In the genomic region with DNA sequence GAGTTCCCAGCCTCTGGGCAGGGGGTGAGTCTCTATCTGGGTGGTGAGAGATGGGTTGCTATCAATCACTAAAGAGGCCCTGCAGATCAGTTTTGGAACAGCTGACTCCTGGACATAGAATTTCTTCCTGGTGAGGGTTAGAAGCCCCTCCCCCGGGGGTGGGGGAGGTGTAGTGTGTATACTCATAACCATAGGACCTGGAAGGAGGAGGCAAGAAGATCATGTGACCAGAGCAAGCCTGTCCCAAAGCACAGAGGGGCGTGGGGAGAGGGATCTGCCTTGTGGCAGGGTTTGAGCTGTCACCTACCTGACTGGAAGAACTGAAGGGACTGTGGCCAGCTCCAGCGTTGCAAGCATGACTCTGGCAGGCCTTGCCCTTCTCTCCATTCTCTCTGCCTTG, we compare ENCODE assay signal across 9 mouse cellular contexts. TPM values are rescaled to one million over a fixed set of nuclear protein-coding genes. Genes with fewer than 3 reads are reported as not detected.
A peak's percentile ranks its signal among the peaks of the same experiment; 100 is the strongest.
DNase-seq lines count a peak whose midpoint lies in the region; ATAC-seq and TF ChIP-seq lines count a peak whose summit lies in the region.
"Had no signal": no experiment of that assay in that cellular context is flagged by ENCODE, and none has a peak within 500 bp of the region (broad histone marks: within the 10 kb centered on the region; RNA-seq: fewer than 3 reads in every experiment).

No protein-coding gene starts in this region.

- no peaks in the 10 kb centered on the region for H3K4me1 ChIP-seq in lung, embryonic 14.5 days (ENCODE audit: insufficient read depth)
- H3K4me1 ChIP-seq in embryonic facial prominence, embryonic 10.5 days: peaks cover 17% of the 10 kb centered on the region
- peaks cover 14% of the 10 kb centered on the region for H3K4me1 ChIP-seq in limb, embryonic 13.5 days
- peaks cover 6% of the 10 kb centered on the region; the same call in 1 of the 2 replicates for H3K4me1 ChIP-seq in stomach, embryonic 16.5 days (ENCODE audit: control insufficient read depth, insufficient read depth, low read length)

- H3K9me3 ChIP-seq in lung, embryonic 14.5 days (ENCODE audit: low read depth, low read length): no peaks in the 10 kb centered on the region
- no peaks in the 10 kb centered on the region for H3K9me3 ChIP-seq in embryonic facial prominence, embryonic 10.5 days
- H3K9me3 ChIP-seq in limb, embryonic 13.5 days: no peaks in the 10 kb centered on the region
- no peaks in the 10 kb centered on the region for H3K9me3 ChIP-seq in stomach, embryonic 16.5 days (replicated peaks; ENCODE audit: control insufficient read depth, low read length)
- H3K9me3 ChIP-seq: embryonic facial prominence, embryonic 12.5 days had no signal

- ATAC-seq in lung, embryonic 14.5 days (ENCODE audit: insufficient read depth): 0 out of 2 replicates have a peak, but pooled peaks have one; percentile 47
- peak; percentile 54; the same call in 1 of the 2 replicates for ATAC-seq in limb, embryonic 13.5 days (ENCODE audit: low FRiP score, low read depth)
- peak; percentile 44; the same call in 1 of the 2 replicates for ATAC-seq in stomach, embryonic 16.5 days (ENCODE audit: insufficient read depth, low FRiP score)

- DNase-seq in lung, embryonic 14.5 days: peak; percentile 4
- no peak for DNase-seq in lung, adult 18-20 months
- peak; percentile 43 for DNase-seq in embryonic facial prominence, embryonic 10.5 days (ENCODE audit: low spot score)
- no peak for DNase-seq in adrenal gland, adult (ENCODE audit: inconsistent age in 2 of 2, low spot score in 1 of 2)
- no peak for DNase-seq in adrenal gland, postnatal 10 days

- no peak overlapping the region for H3K4me3 ChIP-seq in lung, embryonic 14.5 days (ENCODE audit: low read depth, low read length)
- H3K4me3 ChIP-seq in embryonic facial prominence, embryonic 10.5 days: no peak overlapping the region
- no peak overlapping the region for H3K4me3 ChIP-seq in limb, embryonic 13.5 days
- H3K4me3 ChIP-seq in stomach, embryonic 16.5 days (replicated peaks; ENCODE audit: low read length): no peak overlapping the region
- H3K4me3 ChIP-seq: embryonic facial prominence, embryonic 12.5 days had no signal

- H3K27me3 ChIP-seq in lung, embryonic 14.5 days (ENCODE audit: insufficient read depth, low read length): no peaks in the 10 kb centered on the region
- no peaks in the 10 kb centered on the region for H3K27me3 ChIP-seq in embryonic facial prominence, embryonic 10.5 days (replicated peaks; ENCODE audit: low read depth, poor library complexity, severe bottlenecking)
- no peaks in the 10 kb centered on the region for H3K27me3 ChIP-seq in limb, embryonic 13.5 days
- H3K27me3 ChIP-seq in stomach, embryonic 16.5 days (ENCODE audit: control insufficient read depth, insufficient read depth, low read length): no peaks in the 10 kb centered on the region
- H3K27me3 ChIP-seq: embryonic facial prominence, embryonic 12.5 days had no signal

- H3K9ac ChIP-seq in lung, embryonic 14.5 days: no peak overlapping the region
- H3K9ac ChIP-seq in limb, embryonic 13.5 days: no peak overlapping the region; the same call in 1 of the 2 replicates
- H3K9ac ChIP-seq in stomach, embryonic 16.5 days (ENCODE audit: low read length): no peak overlapping the region
- H3K9ac ChIP-seq: embryonic facial prominence, embryonic 12.5 days; liver, embryonic 14.5 days had no signal

- no peak overlapping the region for H3K27ac ChIP-seq in lung, embryonic 14.5 days (ENCODE audit: low read depth)
- H3K27ac ChIP-seq in embryonic facial prominence, embryonic 10.5 days (replicated peaks): no peak overlapping the region; the same call in 1 of the 2 replicates
- H3K27ac ChIP-seq in limb, embryonic 13.5 days: peak overlapping the region; percentile 65; the same call in 1 of the 2 replicates
- peak overlapping the region; percentile 22; the same call in 1 of the 2 replicates for H3K27ac ChIP-seq in stomach, embryonic 16.5 days (ENCODE audit: low read length)
- H3K27ac ChIP-seq: embryonic facial prominence, embryonic 12.5 days; liver, embryonic 14.5 days had no signal

- 23% methylated on average over 3 of the region's 3 CpGs for WGBS in lung, embryonic 14.5 days
- 25% methylated on average over 3 of the region's 3 CpGs for WGBS in embryonic facial prominence, embryonic 10.5 days
- 23% methylated on average over 3 of the region's 3 CpGs for WGBS in limb, embryonic 13.5 days
- WGBS in stomach, embryonic 16.5 days: 24% methylated on average over 3 of the region's 3 CpGs

- no peak for TF ChIP-seq CTCF in lung, embryonic 14.5 days (IDR thresholded peaks at IDR 0.05; ENCODE audit: low read depth)

- no peaks in the 10 kb centered on the region for H3K36me3 ChIP-seq in lung, embryonic 14.5 days (ENCODE audit: insufficient read depth)
- H3K36me3 ChIP-seq in embryonic facial prominence, embryonic 10.5 days (replicated peaks): no peaks in the 10 kb centered on the region
- H3K36me3 ChIP-seq in limb, embryonic 13.5 days: no peaks in the 10 kb centered on the region
- no peaks in the 10 kb centered on the region for H3K36me3 ChIP-seq in stomach, embryonic 16.5 days (ENCODE audit: control insufficient read depth, insufficient read depth, low read length)
- H3K36me3 ChIP-seq: embryonic facial prominence, embryonic 12.5 days had no signal

- no peak overlapping the region for H3K4me2 ChIP-seq in lung, embryonic 14.5 days
- H3K4me2 ChIP-seq in limb, embryonic 13.5 days (replicated peaks): no peak overlapping the region
- no peak overlapping the region for H3K4me2 ChIP-seq in stomach, embryonic 16.5 days (ENCODE audit: low read depth, low read length)
- H3K4me2 ChIP-seq: embryonic facial prominence, embryonic 12.5 days had no signal

RNA-seq across cellular contexts. Expression of gene Rpp14, which starts 18.1 kb away (rescaled TPM):
- 51.4 and 60.1 TPM in 2 replicates for polyA plus RNA-seq in lung, embryonic 14.5 days (2014; fragmentation: Nextera tagmentation; extraction: Ambion mirVana)
- 57.0 and 61.5 TPM in 2 replicates for polyA plus RNA-seq in embryonic facial prominence, embryonic 10.5 days (2016; fragmentation: Nextera tagmentation; extraction: Ambion mirVana)
- 53.7 and 55.8 TPM in 2 replicates for polyA plus RNA-seq in limb, embryonic 13.5 days (2015; fragmentation: Nextera tagmentation; extraction: Ambion mirVana)
- polyA plus RNA-seq in stomach, embryonic 16.5 days (2015; fragmentation: Nextera tagmentation; extraction: Ambion mirVana): 47.3 and 57.0 TPM in 2 replicates
- 10 to 100 TPM; 31.6 to 37.2 TPM for total RNA-seq in adrenal gland, postnatal 10 days (2021)

RNA-seq across cellular contexts. Expression of gene Pxk, which starts 35.9 kb away (rescaled TPM):
- 31.2 and 33.3 TPM in 2 replicates for polyA plus RNA-seq in lung, embryonic 14.5 days (2014; fragmentation: Nextera tagmentation; extraction: Ambion mirVana)
- 17.3 and 17.4 TPM in 2 replicates for polyA plus RNA-seq in embryonic facial prominence, embryonic 10.5 days (2016; fragmentation: Nextera tagmentation; extraction: Ambion mirVana)
- polyA plus RNA-seq in limb, embryonic 13.5 days (2015; fragmentation: Nextera tagmentation; extraction: Ambion mirVana): 30.1 and 31.5 TPM in 2 replicates
- polyA plus RNA-seq in stomach, embryonic 16.5 days (2015; fragmentation: Nextera tagmentation; extraction: Ambion mirVana): 44.7 TPM in 2 replicates
- total RNA-seq in adrenal gland, postnatal 10 days (2021): 10 to 100 TPM; 32.3 to 40.9 TPM

RNA-seq across cellular contexts. Expression of gene Abhd6, which starts 59.4 kb away (rescaled TPM):
- 14.8 and 15.1 TPM in 2 replicates for polyA plus RNA-seq in lung, embryonic 14.5 days (2014; fragmentation: Nextera tagmentation; extraction: Ambion mirVana)
- 16.9 and 17.6 TPM in 2 replicates for polyA plus RNA-seq in embryonic facial prominence, embryonic 10.5 days (2016; fragmentation: Nextera tagmentation; extraction: Ambion mirVana)
- polyA plus RNA-seq in limb, embryonic 13.5 days (2015; fragmentation: Nextera tagmentation; extraction: Ambion mirVana): 19.8 and 23.1 TPM in 2 replicates
- 28.3 and 34.6 TPM in 2 replicates for polyA plus RNA-seq in stomach, embryonic 16.5 days (2015; fragmentation: Nextera tagmentation; extraction: Ambion mirVana)
- total RNA-seq in adrenal gland, postnatal 10 days (2021): 10 to 100 TPM; 39.2 to 40.2 TPM

Comparison
In these comparisons a context has a peak if more than half of its experiments do, and no peak if none do; other contexts are left out.
1. DNase-seq: peak in lung, embryonic 14.5 days (single experiment) and embryonic facial prominence, embryonic 10.5 days (single experiment); none in lung, adult 18-20 months (0 of 2), adrenal gland, adult (0 of 2) and adrenal gland, postnatal 10 days (single experiment).
2. H3K27ac ChIP-seq: peak in limb, embryonic 13.5 days (single experiment) and stomach, embryonic 16.5 days (single experiment); none in lung, embryonic 14.5 days (single experiment) and embryonic facial prominence, embryonic 10.5 days (single experiment).
3. Peak in every context shown above with its lines, with median percentiles within 50 percentile points of each other: ATAC-seq.